Mouse (Mus musculus): ENCODE results near the gene Osbpl7.

The Osbpl7 gene

DNA sequence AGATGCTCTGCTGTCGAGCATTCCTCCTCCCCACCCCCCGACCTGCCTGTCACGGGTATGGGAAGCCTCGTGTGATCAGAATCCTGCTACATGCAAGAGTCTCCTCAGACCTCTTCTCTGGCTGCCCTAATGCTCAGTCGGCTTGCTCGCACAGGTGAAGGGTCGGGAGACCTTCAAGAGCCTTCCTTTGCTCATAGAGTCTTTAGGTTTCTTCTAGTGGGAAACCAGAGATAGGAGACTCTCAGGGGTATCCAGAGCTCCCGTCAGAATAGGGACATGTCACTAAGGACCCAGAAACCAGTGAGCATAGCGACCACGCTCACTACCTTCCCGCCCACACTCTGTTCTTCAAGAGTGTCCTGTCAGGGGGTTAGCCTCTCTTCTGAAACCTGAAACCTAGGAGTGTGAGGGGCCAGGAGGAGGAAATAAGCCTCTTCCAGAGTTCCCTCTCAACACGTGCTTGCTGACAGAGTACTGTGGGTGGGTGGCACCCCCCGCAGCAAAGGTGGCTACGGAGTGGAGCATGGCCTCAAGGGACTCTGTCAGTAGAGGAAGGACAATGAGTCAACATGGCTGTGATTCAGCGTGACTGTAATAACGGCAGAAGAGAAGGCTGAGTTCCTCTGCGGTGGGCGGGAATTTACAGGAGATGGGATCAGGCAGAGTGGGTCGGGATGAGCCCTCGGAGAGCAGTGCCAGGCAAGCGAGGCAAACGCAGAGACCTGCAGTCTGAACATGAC lies 33.1 kb downstream of the Osbpl7 start:
- no peak for DNase-seq (ENCODE audit: low spot score)

DNA sequence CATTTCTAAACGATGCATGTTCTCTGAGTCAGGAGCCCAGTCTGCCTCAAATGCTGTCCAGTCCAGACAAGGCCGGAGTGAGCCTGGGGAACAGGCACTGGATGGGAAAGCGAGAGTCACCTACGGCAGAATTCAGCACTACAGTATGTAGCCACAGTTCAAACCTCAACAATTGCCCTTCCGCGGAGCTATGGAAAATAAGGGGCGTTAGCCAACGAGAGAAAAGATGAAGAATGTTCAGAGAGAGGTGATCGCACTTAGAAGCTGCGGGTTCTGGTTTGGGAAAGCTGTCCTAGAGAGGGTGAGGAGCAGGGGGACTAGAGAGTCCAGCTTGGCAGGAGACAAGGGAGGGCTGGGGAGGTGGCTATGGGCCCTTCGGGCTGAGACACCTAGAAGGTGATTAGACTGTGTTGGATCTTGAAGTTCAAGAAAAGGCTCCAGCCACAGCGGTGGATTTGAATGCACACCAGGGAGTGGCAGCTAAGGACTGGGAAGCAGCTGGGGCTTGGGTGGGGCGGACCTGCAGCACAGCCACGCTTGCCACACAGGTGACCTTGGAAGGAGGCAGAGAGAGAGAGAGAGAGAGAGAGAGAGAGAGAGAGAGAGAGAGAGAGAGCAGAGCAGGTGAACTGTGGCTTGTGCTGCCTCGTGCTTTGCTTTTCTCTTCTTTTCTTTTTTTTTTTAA lies 34.5 kb downstream of the Osbpl7 start:
- DNase-seq (ENCODE audit: low spot score), result no peak

DNA sequence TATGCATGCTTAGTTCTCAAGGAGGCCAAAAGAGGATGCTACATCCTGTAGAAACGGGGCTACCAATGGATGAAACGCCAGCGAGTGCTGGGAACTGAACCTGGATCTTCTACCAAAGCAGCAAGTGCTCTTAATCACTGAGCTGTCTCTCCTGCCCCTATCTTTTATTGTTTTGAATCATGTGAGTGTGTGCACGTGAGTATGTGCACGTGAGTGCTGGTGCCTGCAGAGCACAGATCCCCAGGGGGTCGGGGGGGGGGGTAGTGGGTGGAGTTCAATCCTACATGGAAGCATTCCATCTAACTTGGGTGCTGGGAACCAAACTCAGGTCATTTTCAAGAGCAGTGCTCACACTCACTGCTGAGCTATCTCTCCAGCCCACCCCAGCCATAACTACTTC lies 35.9 kb downstream of the Osbpl7 start:
- DNase-seq (ENCODE audit: low spot score), result no peak

DNA sequence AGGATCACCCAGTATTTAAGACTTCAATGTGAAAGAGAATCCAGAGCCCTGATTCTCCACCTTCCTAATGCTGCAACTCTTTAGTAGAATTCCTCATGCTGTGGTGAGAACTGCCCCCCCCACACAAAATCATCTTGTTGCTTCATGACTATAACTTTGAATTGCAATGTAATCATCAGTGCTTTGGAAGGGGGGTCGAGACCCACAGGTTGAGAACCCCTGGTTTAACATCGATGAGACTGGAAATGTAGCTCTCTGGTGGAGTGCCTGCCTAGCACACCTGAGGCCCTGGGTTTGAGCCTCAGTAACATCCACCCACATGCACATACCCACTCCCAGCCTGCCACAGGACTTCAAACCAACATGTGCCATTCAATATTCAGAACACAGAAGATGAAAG lies 44.2 kb downstream of the Osbpl7 start:
- no peak for DNase-seq (ENCODE audit: low spot score)

DNA sequence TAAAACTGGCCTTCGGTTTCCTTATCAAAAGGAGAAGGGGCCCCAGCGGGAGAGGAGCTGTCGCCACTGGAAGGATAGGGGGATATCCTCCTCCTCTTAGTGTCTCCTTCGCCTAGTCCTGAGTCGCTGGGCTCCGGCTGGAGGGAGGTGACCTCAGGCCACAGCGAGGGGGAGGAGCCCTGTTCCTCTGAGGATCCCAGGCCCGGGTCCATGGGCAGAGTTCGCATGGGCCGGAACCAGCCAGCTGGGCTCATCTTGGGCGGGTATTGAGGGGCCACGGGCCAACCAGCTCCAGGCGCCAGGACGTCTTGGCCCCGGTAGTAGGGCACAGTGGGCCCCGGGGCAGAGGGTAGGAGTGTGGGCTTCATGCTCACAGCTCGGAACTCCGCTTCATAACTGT lies 48.4 kb downstream of the Osbpl7 start:
- no peak for DNase-seq (ENCODE audit: low spot score)

DNA sequence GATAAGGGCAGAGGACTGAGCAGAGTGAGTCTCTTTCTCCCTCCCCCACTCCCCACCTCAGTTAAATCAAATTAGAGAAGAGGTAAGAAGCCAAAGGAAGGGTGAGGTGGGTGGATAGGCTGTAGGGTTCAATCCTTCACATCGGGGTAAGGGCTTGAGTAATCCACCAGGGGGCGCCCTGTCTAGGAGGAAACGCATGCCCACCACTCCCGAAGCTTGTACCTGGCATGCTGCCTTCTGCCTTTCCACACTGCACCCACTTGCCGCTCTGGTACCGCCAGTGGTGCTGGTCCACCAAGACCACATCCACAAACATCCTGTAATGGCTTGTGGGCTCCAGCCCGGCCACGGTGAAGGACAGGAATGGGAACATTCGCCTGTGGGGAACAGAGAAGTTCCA lies 51.3 kb downstream of the Osbpl7 start:
- DNase-seq (ENCODE audit: low spot score), result peak; percentile 70

DNA sequence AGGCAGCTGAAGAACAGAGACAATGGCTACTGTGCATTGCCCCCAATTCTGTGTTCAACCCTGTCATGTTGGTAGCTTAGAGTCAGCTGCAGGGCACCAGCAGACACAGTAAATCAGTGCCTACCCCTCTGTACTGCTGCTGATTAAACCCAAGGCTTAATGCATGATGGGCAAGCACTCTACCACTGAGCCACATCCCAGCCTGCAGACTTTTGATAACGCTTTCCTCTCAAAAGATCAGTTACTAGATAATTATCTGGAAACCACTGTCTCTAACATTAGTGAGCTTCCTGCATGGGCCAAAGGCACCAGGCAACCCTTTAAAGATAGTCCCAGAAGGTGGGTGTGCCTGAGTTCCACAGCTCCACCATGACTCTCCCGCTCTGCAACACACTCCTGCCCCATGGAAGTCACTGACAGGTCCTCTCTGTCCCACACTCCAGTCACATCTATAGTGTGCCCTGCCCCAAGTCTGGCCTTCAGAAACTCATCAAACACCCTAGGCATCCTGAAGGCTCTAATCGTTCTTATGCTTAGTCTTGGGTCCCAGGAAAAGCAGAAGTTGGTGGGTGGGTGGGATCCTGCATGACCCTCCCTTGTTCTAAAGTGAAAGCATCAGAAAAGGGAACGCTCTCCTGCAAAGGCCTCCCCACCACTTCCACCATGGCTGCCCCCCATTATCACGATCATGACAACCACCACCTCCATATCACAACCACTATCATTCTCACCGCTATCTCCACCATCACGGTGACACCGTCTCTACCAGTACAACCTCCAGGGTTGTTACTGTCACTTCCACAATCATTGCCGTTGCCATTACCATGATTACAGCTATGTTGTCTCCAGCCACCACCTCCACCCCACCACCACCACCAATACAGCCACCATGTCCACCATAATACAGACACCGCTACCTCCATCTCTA lies 53.0 kb downstream of the Osbpl7 start:
- DNase-seq (ENCODE audit: low spot score), result no peak

DNA sequence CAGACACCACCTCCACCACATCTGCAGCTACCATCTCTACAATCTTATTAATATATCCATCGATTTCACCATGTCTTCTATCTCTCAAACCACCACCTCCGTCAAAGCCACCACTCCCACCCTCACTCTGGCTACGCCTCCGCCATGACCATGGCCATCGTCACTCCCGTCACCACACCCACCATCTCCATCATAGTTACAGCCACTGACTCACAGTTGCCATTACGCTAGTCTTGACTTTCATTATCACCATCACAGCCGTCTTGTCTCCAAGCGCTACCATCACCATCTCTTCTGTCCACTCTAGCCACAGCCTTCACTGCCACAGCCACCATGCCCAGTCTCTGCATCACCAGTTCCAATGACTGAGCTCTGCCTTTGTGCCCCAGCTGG lies 53.7 kb downstream of the Osbpl7 start:
- no peak for DNase-seq (ENCODE audit: low spot score)

DNA sequence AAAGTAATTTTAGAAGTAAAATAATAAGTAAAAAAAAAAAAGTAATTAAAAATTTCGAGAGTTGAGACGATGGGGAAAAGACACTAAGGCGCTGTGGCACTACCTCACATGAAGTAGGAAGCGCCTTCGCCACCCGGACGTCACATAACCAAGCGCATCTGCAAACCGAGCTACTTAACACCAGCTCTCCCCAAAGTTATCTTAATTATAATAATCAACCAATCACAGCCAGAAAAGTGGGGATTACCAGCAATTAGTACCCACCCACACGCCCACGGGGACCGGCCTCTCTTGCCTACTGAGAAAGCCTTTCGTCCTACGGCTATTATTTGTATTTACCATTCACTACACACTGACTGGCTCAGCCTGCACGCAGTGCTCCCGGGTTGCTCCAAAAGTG lies 58.5 kb downstream of the Osbpl7 start:
- no peak for DNase-seq (ENCODE audit: low spot score)

DNA sequence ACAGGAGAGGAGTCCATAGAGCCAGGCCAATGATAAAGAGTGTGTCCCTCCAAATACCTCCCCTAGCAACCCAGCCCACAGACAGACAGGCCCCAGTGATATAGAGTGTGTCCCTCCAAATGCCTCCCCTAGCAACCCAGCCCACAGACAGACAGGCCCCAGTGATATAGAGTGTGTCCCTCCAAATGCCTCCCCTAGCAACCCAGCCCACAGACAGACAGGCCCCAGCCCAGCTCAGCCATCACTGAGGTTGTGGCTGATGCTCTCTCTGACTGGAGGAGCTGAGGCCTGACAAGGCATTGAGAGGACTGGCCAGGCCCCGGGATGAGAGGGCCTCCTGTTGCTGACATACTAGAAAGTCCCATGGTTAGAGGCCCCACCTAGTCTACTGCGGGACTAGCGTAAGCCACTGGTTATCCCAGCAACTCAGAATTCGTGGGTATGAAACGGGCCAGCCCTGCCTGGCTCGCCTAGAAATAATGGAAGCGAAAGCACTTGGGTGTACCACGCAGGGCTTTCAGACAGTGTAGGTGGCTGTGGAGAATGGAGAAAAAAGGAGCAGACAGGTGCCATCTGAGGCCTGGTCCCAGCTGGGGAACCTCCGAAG lies 62.2 kb downstream of the Osbpl7 start:
- DNase-seq (ENCODE audit: low spot score), result no peak

DNA sequence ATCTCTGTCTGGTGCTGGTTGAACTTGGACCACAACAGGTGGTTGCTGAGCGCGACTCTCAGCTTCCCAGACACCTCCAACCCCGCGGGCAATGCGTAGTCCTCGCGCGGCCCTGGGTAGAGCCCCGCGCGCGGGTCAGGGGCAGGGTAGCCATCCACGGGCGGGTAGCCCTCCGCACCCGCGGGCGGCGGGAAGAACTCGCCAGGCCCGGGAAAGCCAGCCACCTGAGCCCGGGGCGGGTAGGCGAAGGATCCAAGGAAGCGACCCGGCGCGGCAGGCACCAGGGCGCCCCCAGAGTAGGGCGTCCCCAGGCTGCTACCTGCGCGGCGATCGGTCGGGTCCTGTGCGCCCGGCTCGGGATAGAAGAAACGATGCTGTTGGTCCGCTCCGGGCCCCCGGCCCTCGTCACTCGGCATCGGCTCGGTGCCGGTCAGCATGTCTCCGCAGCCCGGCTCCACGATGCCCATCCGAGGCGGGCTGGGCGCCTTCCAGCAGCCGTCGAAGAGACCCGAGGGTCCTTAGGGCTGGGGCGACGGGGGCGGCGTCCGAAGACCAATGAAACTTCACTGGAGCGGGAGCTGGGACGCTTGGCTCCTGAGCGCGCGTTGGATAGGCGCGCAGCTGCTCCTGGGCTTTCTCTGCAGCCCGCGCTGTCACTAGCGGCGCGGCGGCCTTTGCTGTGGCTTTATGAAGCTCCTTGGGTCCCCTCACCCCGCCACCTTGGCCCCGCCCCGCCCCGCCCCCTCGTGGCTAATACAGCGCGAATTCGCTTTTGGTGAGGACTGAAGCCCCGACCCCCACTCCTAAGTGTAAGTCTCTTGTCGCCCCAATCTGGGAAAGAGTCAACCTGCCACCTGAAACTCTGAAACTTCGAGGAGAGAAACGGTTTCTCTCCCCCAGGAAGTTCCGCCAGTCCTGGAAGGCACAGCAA lies 64.5 kb downstream of the Osbpl7 start, which contains the start of gene Tbx21:
TSS of gene Tbx21 (minus strand) at position 661 of the 931 bp plus-strand sequence.
- peak; percentile 64 for DNase-seq (ENCODE audit: low spot score)

DNA sequence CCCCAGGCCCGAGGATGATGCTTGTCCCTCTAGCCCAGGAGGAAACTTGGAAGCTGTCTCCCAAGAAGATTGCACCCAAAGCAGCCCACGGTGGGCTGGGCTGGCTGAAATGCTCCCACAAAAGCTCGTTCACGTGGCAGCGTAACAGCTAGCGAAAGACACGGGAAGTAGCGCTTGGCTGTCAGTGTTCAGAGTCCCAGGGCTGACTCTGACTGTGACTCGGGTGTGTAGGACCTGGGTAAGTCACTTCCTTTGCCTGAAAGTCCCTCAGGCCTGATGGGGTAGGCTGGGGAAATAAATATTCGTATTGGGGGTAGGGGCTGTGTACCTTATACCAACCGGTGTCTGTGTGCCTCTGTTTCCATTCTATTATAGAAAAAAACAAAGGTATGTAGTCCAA lies 65.4 kb downstream of the Osbpl7 start:
- DNase-seq (ENCODE audit: low spot score), result no peak

Measured in embryo, embryonic 10 days (tissue).